Mouse (Mus musculus) spleen, adult 2 months (tissue): ENCODE results near the gene Zfp385c. TPM values are rescaled to one million over a fixed set of nuclear protein-coding genes. Genes with fewer than 3 reads are reported as not detected.

Source experiments
- DNase-seq, 2 experiments: peaks; one replicate each; pipeline versions ENCODE4 v3.0.0 to v3.0.0-alpha.2; 2012 to 2021; ENCODE audit warnings: low spot score in 2 of 2, low read depth in 1 of 2
- H3K27ac ChIP-seq: fragments of 200-500 bp; 2 replicates; pipeline ENCODE4 v1.5.1; 2012; ENCODE audit warnings: low read length, inconsistent platforms; ENCODE audit not compliant: insufficient read depth
- H3K27me3 ChIP-seq: fragments of 200-500 bp; 2 replicates; pipeline ENCODE4 v1.6.1; 2012; ENCODE audit warnings: mild to moderate bottlenecking, moderate library complexity, low read length, inconsistent platforms; ENCODE audit not compliant: control insufficient read depth, insufficient read depth
- H3K36me3 ChIP-seq: fragments of 200-500 bp; 2 replicates; pipeline ENCODE4 v1.6.1; 2012; ENCODE audit warnings: mild to moderate bottlenecking, low read length, inconsistent platforms; ENCODE audit not compliant: control insufficient read depth, insufficient read depth
- H3K4me1 ChIP-seq: fragments of 200-500 bp; 2 replicates; pipeline ENCODE4 v1.6.1; 2011; ENCODE audit warnings: inconsistent platforms; ENCODE audit not compliant: control insufficient read depth, insufficient read depth, insufficient read length
- H3K4me3 ChIP-seq: fragments of 200-500 bp; 2 replicates; pipeline ENCODE4 v1.5.1; 2011; ENCODE audit warnings: mild to moderate bottlenecking, inconsistent platforms; ENCODE audit not compliant: insufficient read depth, insufficient read length; ENCODE audit errors: extremely low read depth
- CTCF ChIP-seq: fragments of 200-500 bp; IDR thresholded peaks from 2 replicates; pipeline ENCODE4 v1.5.1; 2011; ENCODE audit warnings: mild to moderate bottlenecking, inconsistent platforms; ENCODE audit not compliant: insufficient read depth, insufficient read length, insufficient replicate concordance; ENCODE audit errors: extremely low read depth
- POLR2A ChIP-seq: fragments of 200-500 bp; IDR thresholded peaks from 2 replicates; pipeline ENCODE4 v1.6.1; 2011; ENCODE audit warnings: low read depth, low read length, inconsistent platforms
- WGBS: fragments of 180-500 bp; shearing (Covaris S2); methylation state at CpG from one replicate; pipeline ENCODE4 v1.1.7; 2018; 5-methylcytosine and 5-hydroxymethylcytosine counted together
- polyA plus RNA-seq: library from polyadenylated mRNA; depleted of rRNA; stranded (reverse); fragments of >200 nt; gene quantifications from 2 replicates; pipeline ENCODE4 v1.2.3, GENCODE M21; 2012

The Zfp385c gene
- polyA plus RNA-seq, 1 experiment = 0.50 TPM

DNA sequence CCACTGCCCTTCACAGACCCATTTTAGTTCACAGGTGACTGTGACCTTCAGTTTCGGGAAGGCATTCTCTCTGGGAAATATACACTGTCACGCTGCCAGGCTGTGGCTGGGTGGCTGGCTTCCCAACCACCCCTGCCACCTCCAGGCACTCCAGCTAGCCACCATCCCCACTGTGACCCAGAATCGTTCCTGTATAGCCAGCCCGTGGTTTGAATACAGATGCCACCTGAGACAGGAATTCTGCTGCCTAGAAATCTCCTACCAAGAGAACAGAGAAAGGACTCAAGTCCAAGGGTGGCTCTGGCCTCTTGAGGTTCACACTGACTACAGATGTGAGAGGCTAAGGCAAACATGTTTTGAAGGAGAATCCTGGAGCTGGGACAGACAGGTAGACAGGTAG lies 26.6 kb upstream of the Zfp385c start:
- TF ChIP-seq POLR2A (no peak), CTCF (no peak)
- no peak for DNase-seq
- Histone ChIP-seq H3K36me3 (peaks cover 39% of the 10 kb centered on the region), H3K27me3 (no peaks in the 10 kb centered on the region), H3K4me1 (peaks cover 25% of the 10 kb centered on the region), H3K4me3 (no peak overlapping the region), H3K27ac (no peak overlapping the region)
- WGBS = 86% methylated on average over 4 of the region's 4 CpGs

GRCm38 (mm10) chr11:100718462-100718861 lies 26.2 kb upstream of the Zfp385c start:
- WGBS = 94% methylated on average over 7 of the region's 7 CpGs
- no peak overlapping the region for H3K4me3 ChIP-seq
- H3K27ac ChIP-seq = no peak overlapping the region
- H3K4me1 ChIP-seq = peaks cover 28% of the 10 kb centered on the region
- no peak for DNase-seq
- no peaks in the 10 kb centered on the region for H3K27me3 ChIP-seq
- TF ChIP-seq POLR2A (no peak), CTCF (no peak)
- H3K36me3 ChIP-seq = peaks cover 39% of the 10 kb centered on the region

- no peak overlapping the region for H3K27ac ChIP-seq
- 92% methylated on average over 3 of the region's 3 CpGs for WGBS
Observed at GRCm38 (mm10) chr11:100716649-100717048, 24.4 kb upstream of the Zfp385c start.

DNA sequence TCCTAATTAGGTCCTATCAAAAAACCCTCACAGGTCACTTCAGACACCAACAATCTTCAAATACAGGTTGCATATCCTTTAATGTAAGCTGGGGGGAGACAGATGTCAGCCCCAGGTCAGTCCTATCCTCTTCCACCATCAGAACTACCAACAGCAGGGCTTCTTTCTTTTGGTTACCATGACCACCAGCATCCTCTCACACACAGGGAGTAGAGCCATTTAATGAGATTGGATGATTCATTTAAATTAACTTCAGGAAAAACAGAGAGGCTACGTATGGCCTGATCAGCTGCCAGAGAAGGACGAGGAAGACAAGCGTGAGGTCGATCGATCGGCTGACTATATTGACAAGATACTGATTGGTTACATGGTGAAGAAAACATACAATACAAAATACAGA lies 22.7 kb upstream of the Zfp385c start:
- 97% methylated on average over 6 of the region's 6 CpGs for WGBS
- Histone ChIP-seq H3K27me3 (no peaks in the 10 kb centered on the region), H3K4me1 (peaks cover 28% of the 10 kb centered on the region), H3K36me3 (peaks cover 44% of the 10 kb centered on the region), H3K27ac (no peak overlapping the region), H3K4me3 (no peak overlapping the region)
- TF ChIP-seq CTCF (no peak), POLR2A (no peak)
- DNase-seq = no peak

More at GRCm38 (mm10) chr11:100716649-100717048, 24.4 kb upstream of the Zfp385c start:
- no peaks in the 10 kb centered on the region for H3K27me3 ChIP-seq
- TF ChIP-seq CTCF = no peak
- TF ChIP-seq POLR2A = no peak
- H3K36me3 ChIP-seq = peaks cover 39% of the 10 kb centered on the region
- H3K4me1 ChIP-seq = peaks cover 30% of the 10 kb centered on the region
- no peak for DNase-seq
- H3K4me3 ChIP-seq = no peak overlapping the region

GRCm38 (mm10) chr11:100714534-100714915 lies 22.3 kb upstream of the Zfp385c start:
- 54% methylated on average over 6 of the region's 6 CpGs for WGBS
- no peaks in the 10 kb centered on the region for H3K27me3 ChIP-seq
- H3K36me3 ChIP-seq = peaks cover 40% of the 10 kb centered on the region
- TF ChIP-seq POLR2A (no peak), CTCF (peak; percentile 57; the same call in 1 of the 2 replicates)
- peak overlapping the region; percentile 56; the same call in 1 of the 2 replicates for H3K4me3 ChIP-seq
- peaks cover 28% of the 10 kb centered on the region for H3K4me1 ChIP-seq
- peak in 1 of 2 experiments; percentile 69 for DNase-seq
- H3K27ac ChIP-seq = peak overlapping the region; percentile 86

GRCm38 (mm10) chr11:100713735-100714533 lies 21.7 kb upstream of the Zfp385c start, which contains the start of gene Hspb9:
TSS of gene Hspb9 (plus strand) at chr11:100713850.
- Histone ChIP-seq H3K36me3 (peaks cover 38% of the 10 kb centered on the region), H3K4me1 (peaks cover 28% of the 10 kb centered on the region), H3K27me3 (no peaks in the 10 kb centered on the region), H3K27ac (peak within 1 kb of the TSS; percentile 86), H3K4me3 (peak within 1 kb of the TSS; percentile 56)
- WGBS = 3% methylated on average over 38 of the region's 38 CpGs
- DNase-seq = peak in 1 of 2 experiments; percentile 82
- TF ChIP-seq CTCF = no peak
- TF ChIP-seq POLR2A = no peak; the same call in 1 of the 2 replicates

DNA sequence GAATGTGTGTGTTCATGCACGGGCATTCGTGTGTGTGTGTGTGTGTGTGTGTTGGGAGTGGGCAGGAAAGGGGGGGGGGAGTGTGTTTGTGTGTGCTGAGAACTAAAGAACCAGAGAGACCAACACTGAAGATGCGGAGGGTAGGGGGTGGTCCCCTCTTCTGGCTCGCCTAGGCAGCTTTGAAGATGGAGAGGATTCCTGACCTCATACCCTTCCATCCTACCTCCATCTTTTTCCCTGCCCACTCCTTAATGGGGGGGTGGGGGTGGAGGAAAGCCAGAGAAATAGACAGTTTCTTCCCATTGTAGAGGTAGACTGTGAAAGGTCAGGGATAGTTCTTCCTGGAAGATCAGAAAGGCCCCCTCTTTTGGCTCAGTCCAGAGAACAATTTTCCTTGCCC lies 20.9 kb upstream of the Zfp385c start:
- Histone ChIP-seq H3K36me3 (peaks cover 37% of the 10 kb centered on the region), H3K4me1 (peaks cover 28% of the 10 kb centered on the region), H3K27ac (peak overlapping the region; percentile 86), H3K27me3 (no peaks in the 10 kb centered on the region), H3K4me3 (peak overlapping the region; percentile 56; the same call in 1 of the 2 replicates)
- TF ChIP-seq CTCF (no peak), POLR2A (no peak)
- no peak for DNase-seq
- 70% methylated on average over 4 of the region's 4 CpGs for WGBS
